Mouse (Mus musculus) heart, embryonic 15.5 days (tissue): Measurements from ENCODE around the gene Sorbs2. TPM values are rescaled to one million over a fixed set of nuclear protein-coding genes. Genes with fewer than 3 reads are reported as not detected.

Experiments used
- ATAC-seq: fragments of 200-750 bp; cut with Nextera tagmentation; replicated peaks from 2 replicates; pipeline ENCODE4 v1.8.0; 2017; ENCODE audit warnings: low read depth, moderate TSS enrichment; ENCODE audit not compliant: insufficient number of reproducible peaks, insufficient read depth, low FRiP score
- H3K27ac ChIP-seq: fragments of 300-500 bp; sonication (generic); 2 replicates; pipeline ENCODE4 v1.5.1; 2015; ENCODE audit warnings: mild to moderate bottlenecking, inconsistent platforms
- H3K27me3 ChIP-seq: fragments of 300-500 bp; sonication (generic); 2 replicates; pipeline ENCODE4 v1.6.1; 2015; ENCODE audit warnings: inconsistent platforms
- H3K36me3 ChIP-seq: fragments of 300-500 bp; sonication (generic); 2 replicates; pipeline ENCODE4 v1.6.1; 2015; ENCODE audit warnings: mild to moderate bottlenecking, inconsistent platforms
- H3K4me1 ChIP-seq: fragments of 300-500 bp; sonication (generic); replicated peaks from 2 replicates; pipeline ENCODE4 v1.6.1; 2015; ENCODE audit warnings: inconsistent platforms
- H3K4me2 ChIP-seq: fragments of 300-500 bp; sonication (generic); 2 replicates; pipeline ENCODE4 v1.6.1; 2015; ENCODE audit warnings: inconsistent platforms, mild to moderate bottlenecking, moderate library complexity
- H3K4me3 ChIP-seq: fragments of 300-500 bp; sonication (generic); 2 replicates; pipeline ENCODE4 v1.5.1; 2015; ENCODE audit warnings: mild to moderate bottlenecking, inconsistent platforms
- H3K9ac ChIP-seq: fragments of 300-500 bp; sonication (generic); 2 replicates; pipeline ENCODE4 v1.6.1; 2015; ENCODE audit warnings: mild to moderate bottlenecking, inconsistent platforms
- H3K9me3 ChIP-seq: fragments of 300-500 bp; sonication (generic); replicated peaks from 2 replicates; pipeline ENCODE4 v1.6.1; 2016; ENCODE audit warnings: inconsistent platforms
- WGBS: fragments of 180-500 bp; shearing (Covaris S2); methylation state at CpG from one replicate; pipeline ENCODE4 v1.1.7; 2015; ENCODE audit warnings: mixed read lengths; 5-methylcytosine and 5-hydroxymethylcytosine counted together
- polyA plus RNA-seq: library from polyadenylated mRNA; unstranded; fragments of >200 nt; fragmentation: Nextera tagmentation; extraction: Ambion mirVana; gene quantifications from 2 replicates; pipeline ENCODE4 v1.2.1, GENCODE M21; 2015

The Sorbs2 gene
- polyA plus RNA-seq, 1 experiment from 2014 or later: 382 TPM

GRCm38 (mm10) chr8:45724204-45724603, 216.6 kb downstream of the Sorbs2 start:
- Histone ChIP-seq H3K27ac (0 out of 2 replicates have a peak overlapping the region, but pooled peaks have one; percentile 12), H3K36me3 (no peaks in the 10 kb centered on the region), H3K4me2 (no peak overlapping the region), H3K27me3 (no peaks in the 10 kb centered on the region), H3K9me3 (no peaks in the 10 kb centered on the region), H3K4me3 (no peak overlapping the region), H3K4me1 (peaks cover 18% of the 10 kb centered on the region), H3K9ac (no peak overlapping the region)
- 79% methylated on average over 3 of the region's 3 CpGs for whole genome bisulfite sequencing
- no peak for ATAC-seq

GRCm38 (mm10) chr8:45725321-45725720, 217.7 kb downstream of the Sorbs2 start:
- Histone ChIP-seq H3K9ac (no peak overlapping the region), H3K4me3 (no peak overlapping the region), H3K4me2 (no peak overlapping the region), H3K9me3 (no peaks in the 10 kb centered on the region), H3K27ac (no peak overlapping the region), H3K4me1 (peaks cover 9% of the 10 kb centered on the region; the same call in 1 of the 2 replicates), H3K36me3 (no peaks in the 10 kb centered on the region), H3K27me3 (no peaks in the 10 kb centered on the region)
- WGBS: 67% methylated on average over 5 of the region's 5 CpGs
- ATAC-seq: no peak

- H3K36me3 ChIP-seq: no peaks in the 10 kb centered on the region
- no peak overlapping the region for H3K4me2 ChIP-seq
- no peaks in the 10 kb centered on the region for H3K27me3 ChIP-seq
- H3K4me1 ChIP-seq: peaks cover 17% of the 10 kb centered on the region
- no peak for ATAC-seq
- 0 out of 2 replicates have a peak overlapping the region, but pooled peaks have one; percentile 6 for H3K27ac ChIP-seq
- 77% methylated on average over 7 of the region's 7 CpGs for WGBS
- no peak overlapping the region for H3K9ac ChIP-seq
- no peaks in the 10 kb centered on the region for H3K9me3 ChIP-seq
- no peak overlapping the region for H3K4me3 ChIP-seq
Measured at GRCm38 (mm10) chr8:45729850-45730382, 222.3 kb downstream of the Sorbs2 start.

- WGBS: 67% methylated on average over 5 of the region's 5 CpGs
Measured at GRCm38 (mm10) chr8:45730795-45731194, 223.2 kb downstream of the Sorbs2 start.

GRCm38 (mm10) chr8:45734071-45734470, 226.5 kb downstream of the Sorbs2 start:
- 39% methylated on average over 8 of the region's 8 CpGs for WGBS
- no peak overlapping the region for H3K9ac ChIP-seq
- no peak for ATAC-seq
- no peaks in the 10 kb centered on the region for H3K9me3 ChIP-seq
- peaks cover 19% of the 10 kb centered on the region for H3K4me1 ChIP-seq
- H3K4me3 ChIP-seq: no peak overlapping the region
- peak overlapping the region; percentile 49; the same call in 1 of the 2 replicates for H3K27ac ChIP-seq
- 0 out of 2 replicates have a peak overlapping the region, but pooled peaks have one; percentile 13 for H3K4me2 ChIP-seq
- peaks cover 11% of the 10 kb centered on the region for H3K36me3 ChIP-seq
- no peaks in the 10 kb centered on the region for H3K27me3 ChIP-seq

More at GRCm38 (mm10) chr8:45730795-45731194, 223.2 kb downstream of the Sorbs2 start:
- Histone ChIP-seq H3K9me3 (no peaks in the 10 kb centered on the region), H3K36me3 (no peaks in the 10 kb centered on the region), H3K27me3 (no peaks in the 10 kb centered on the region), H3K4me3 (no peak overlapping the region), H3K4me2 (no peak overlapping the region), H3K27ac (no peak overlapping the region), H3K4me1 (peaks cover 15% of the 10 kb centered on the region), H3K9ac (no peak overlapping the region)
- ATAC-seq: no peak

GRCm38 (mm10) chr8:45737266-45737665, 229.7 kb downstream of the Sorbs2 start:
- H3K9me3 ChIP-seq: no peaks in the 10 kb centered on the region
- 0 out of 2 replicates have a peak overlapping the region, but pooled peaks have one; percentile 11 for H3K27ac ChIP-seq
- H3K27me3 ChIP-seq: no peaks in the 10 kb centered on the region
- H3K36me3 ChIP-seq: peaks cover 11% of the 10 kb centered on the region
- H3K9ac ChIP-seq: no peak overlapping the region
- no peak for ATAC-seq
- H3K4me2 ChIP-seq: no peak overlapping the region
- no peak overlapping the region for H3K4me3 ChIP-seq
- H3K4me1 ChIP-seq: peaks cover 20% of the 10 kb centered on the region
- WGBS: 60% methylated on average over 2 of the region's 2 CpGs

GRCm38 (mm10) chr8:45743326-45743725, 235.7 kb downstream of the Sorbs2 start:
- Histone ChIP-seq H3K27ac (no peak overlapping the region), H3K36me3 (peaks cover 22% of the 10 kb centered on the region), H3K4me2 (no peak overlapping the region), H3K9ac (no peak overlapping the region), H3K4me3 (no peak overlapping the region), H3K27me3 (no peaks in the 10 kb centered on the region), H3K9me3 (no peaks in the 10 kb centered on the region), H3K4me1 (peaks cover 7% of the 10 kb centered on the region; the same call in 1 of the 2 replicates)
- 70% methylated on average over 2 of the region's 2 CpGs for WGBS
- no peak for ATAC-seq

- no peaks in the 10 kb centered on the region for H3K27me3 ChIP-seq
- H3K27ac ChIP-seq: no peak overlapping the region
- peaks cover 7% of the 10 kb centered on the region; the same call in 1 of the 2 replicates for H3K4me1 ChIP-seq
- H3K36me3 ChIP-seq: peaks cover 22% of the 10 kb centered on the region
- no peaks in the 10 kb centered on the region for H3K9me3 ChIP-seq
- H3K9ac ChIP-seq: no peak overlapping the region
- H3K4me2 ChIP-seq: no peak overlapping the region
- ATAC-seq: no peak
- no peak overlapping the region for H3K4me3 ChIP-seq
Measured at GRCm38 (mm10) chr8:45743739-45744138, 236.2 kb downstream of the Sorbs2 start.

GRCm38 (mm10) chr8:45751512-45752502, 244.2 kb downstream of the Sorbs2 start:
- H3K4me1 ChIP-seq: no peaks in the 10 kb centered on the region
- H3K36me3 ChIP-seq: peaks cover 44% of the 10 kb centered on the region
- no peak overlapping the region for H3K4me2 ChIP-seq
- H3K9me3 ChIP-seq: no peaks in the 10 kb centered on the region
- no peak for ATAC-seq
- H3K4me3 ChIP-seq: no peak overlapping the region
- H3K27ac ChIP-seq: no peak overlapping the region
- H3K27me3 ChIP-seq: no peaks in the 10 kb centered on the region
- WGBS: 65% methylated on average over 12 of the region's 12 CpGs
- no peak overlapping the region for H3K9ac ChIP-seq

- peaks cover 49% of the 10 kb centered on the region for H3K36me3 ChIP-seq
- ATAC-seq: no peak
- H3K9me3 ChIP-seq: no peaks in the 10 kb centered on the region
- H3K27ac ChIP-seq: no peak overlapping the region
- WGBS: 87% methylated on average over 9 of the region's 9 CpGs
- H3K4me2 ChIP-seq: no peak overlapping the region
- no peak overlapping the region for H3K4me3 ChIP-seq
- H3K27me3 ChIP-seq: no peaks in the 10 kb centered on the region
- no peaks in the 10 kb centered on the region for H3K4me1 ChIP-seq
- H3K9ac ChIP-seq: no peak overlapping the region
Measured at GRCm38 (mm10) chr8:45755482-45755881, 247.9 kb downstream of the Sorbs2 start.

- Histone ChIP-seq H3K27me3 (no peaks in the 10 kb centered on the region), H3K4me1 (no peaks in the 10 kb centered on the region), H3K9ac (no peak overlapping the region), H3K4me3 (no peak overlapping the region), H3K9me3 (no peaks in the 10 kb centered on the region), H3K4me2 (no peak overlapping the region), H3K36me3 (peaks cover 52% of the 10 kb centered on the region), H3K27ac (no peak overlapping the region)
- ATAC-seq: no peak
- WGBS: 84% methylated on average over 7 of the region's 7 CpGs
Measured at GRCm38 (mm10) chr8:45755972-45756371, 248.4 kb downstream of the Sorbs2 start.
